Mouse (Mus musculus) macrophage (primary cell): ENCODE data around the gene Gif. TPM values are rescaled to one million over a fixed set of nuclear protein-coding genes. Genes with fewer than 3 reads are reported as not detected.

Experiments
- H3K27ac ChIP-seq: fragments of 350-480 bp; formaldehyde crosslinking; 2 replicates; pipeline ENCODE4 v1.9.0; 2021
- H3K36me3 ChIP-seq: fragments of 350-480 bp; formaldehyde crosslinking; 2 replicates; pipeline ENCODE4 v1.9.0; 2021; ENCODE audit errors: inconsistent target
- H3K4me3 ChIP-seq: fragments of 350-480 bp; formaldehyde crosslinking; 2 replicates; pipeline ENCODE4 v1.9.0; 2021; ENCODE audit errors: inconsistent target
- H3K79me2 ChIP-seq: fragments of 350-480 bp; formaldehyde crosslinking; 2 replicates; pipeline ENCODE4 v1.9.0; 2021; ENCODE audit errors: inconsistent target
- WGBS: methylation state at CpG from one replicate; pipeline ENCODE4 v1.1.7; 2026; ENCODE audit warnings: inconsistent platforms; ENCODE audit not compliant: missing documents; 5-methylcytosine and 5-hydroxymethylcytosine counted together
- polyA plus RNA-seq: library from polyadenylated mRNA; stranded (reverse); fragments of 250-400 nt; gene quantifications from 3 replicates; pipeline ENCODE4 v1.2.4, GENCODE M21; 2018; ENCODE audit warnings: inconsistent platforms

The Gif gene
- polyA plus RNA-seq, 1 experiment from 2014 or later: not detected

GRCm38 (mm10) chr19:11810003-11810758 lies 62.8 kb downstream of the Gif start:
- H3K27ac ChIP-seq: 0 out of 2 replicates have a peak overlapping the region, but pooled peaks have one; percentile 15
- peaks cover 94% of the 10 kb centered on the region for H3K79me2 ChIP-seq
- no peak overlapping the region for H3K4me3 ChIP-seq
- WGBS: 44% methylated on average over 5 of the region's 5 CpGs
- no peaks in the 10 kb centered on the region for H3K36me3 ChIP-seq

- Histone ChIP-seq H3K79me2 (peaks cover 94% of the 10 kb centered on the region), H3K4me3 (no peak overlapping the region), H3K36me3 (no peaks in the 10 kb centered on the region), H3K27ac (no peak overlapping the region)
- 100% methylated on average over 1 of the region's 1 CpGs for WGBS
Observed at GRCm38 (mm10) chr19:11810856-11811255, 63.5 kb downstream of the Gif start.

DNA sequence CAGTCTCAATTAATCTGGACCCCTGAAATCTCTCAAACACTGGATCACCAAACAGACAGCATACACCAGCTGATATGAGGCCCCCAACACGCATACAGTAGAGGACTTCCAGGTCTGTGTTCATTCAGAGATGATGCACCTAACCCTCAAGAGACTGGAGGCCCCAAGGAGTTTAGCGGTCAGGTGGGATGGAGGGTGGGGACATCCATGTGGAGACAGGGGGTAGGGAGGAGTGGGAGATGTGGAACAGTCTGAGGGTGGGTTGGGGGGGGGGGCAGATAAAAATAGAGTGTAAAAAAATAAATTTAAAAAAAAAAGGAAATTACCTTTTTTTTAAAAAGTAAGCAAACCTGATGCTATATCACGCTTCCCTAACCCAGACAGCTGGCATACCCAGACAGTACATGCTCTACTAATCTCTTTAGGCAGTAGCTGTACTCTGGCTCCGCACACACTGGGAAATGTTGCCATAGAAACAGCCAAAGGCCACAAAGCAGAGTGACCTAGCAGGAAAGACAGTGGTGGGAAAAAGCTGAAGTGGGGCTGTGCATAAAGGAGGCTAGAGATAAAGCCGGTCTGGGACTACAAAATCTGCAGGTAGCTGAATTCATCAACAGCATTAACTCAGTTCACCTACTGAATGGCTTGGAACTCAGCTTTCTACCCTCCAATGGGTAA lies 64.5 kb downstream of the Gif start:
- H3K79me2 ChIP-seq: peaks cover 94% of the 10 kb centered on the region

More for the DNA sequence above, 64.5 kb downstream of the Gif start:
- H3K36me3 ChIP-seq: no peaks in the 10 kb centered on the region
- no peak overlapping the region for H3K27ac ChIP-seq
- no peak overlapping the region for H3K4me3 ChIP-seq
- 65% methylated on average over 3 of the region's 5 CpGs for WGBS

Other genes with a start within 250 kb of the Gif start
- 182 to 404 TPM (median 188 TPM) in 3 replicates for gene Ms4a6b, start 231.0 kb upstream of the Gif start, polyA plus RNA-seq
- gene Ms4a4d, start 210.8 kb upstream of the Gif start, polyA plus RNA-seq: not detected in 3 replicates
- 381 to 505 TPM (median 445 TPM) in 3 replicates for gene Ms4a6d, start 142.7 kb upstream of the Gif start, polyA plus RNA-seq
- gene Ms4a2, start 123.8 kb upstream of the Gif start, polyA plus RNA-seq: 0.27 TPM in 1 of 3 replicates, not detected in the others
- 0.79 TPM in 1 of 3 replicates, not detected in the others for gene Ms4a3, start 106.7 kb upstream of the Gif start, polyA plus RNA-seq
- not detected in 3 replicates for gene Oosp2, start 87.0 kb upstream of the Gif start, polyA plus RNA-seq
- not detected in 3 replicates for gene Oosp1, start 56.4 kb upstream of the Gif start, polyA plus RNA-seq
- not detected in 3 replicates for gene Oosp3, start 50.5 kb upstream of the Gif start, polyA plus RNA-seq
- 27.2 to 40.6 TPM (median 35.2 TPM) in 3 replicates for gene Mrpl16, start 22.8 kb downstream of the Gif start, polyA plus RNA-seq
- 18.7 to 25.4 TPM (median 20.5 TPM) in 3 replicates for gene Stx3, start 71.8 kb downstream of the Gif start, polyA plus RNA-seq
- not detected in 3 replicates for gene Olfr1417, start 91.7 kb downstream of the Gif start, polyA plus RNA-seq
- not detected in 3 replicates for gene Olfr1418, start 113.5 kb downstream of the Gif start, polyA plus RNA-seq
- not detected in 3 replicates for gene Olfr1419, start 127.6 kb downstream of the Gif start, polyA plus RNA-seq
- not detected in 3 replicates for gene Olfr1420, start 139.0 kb downstream of the Gif start, polyA plus RNA-seq
- 29.2 to 49.7 TPM (median 30.6 TPM) in 3 replicates for gene Patl1, start 164.8 kb downstream of the Gif start, polyA plus RNA-seq
- gene Osbp, start 218.4 kb downstream of the Gif start, polyA plus RNA-seq: 27.8 to 35.2 TPM (median 29.0 TPM) in 3 replicates